Mouse (Mus musculus) gonadal fat pad, adult 2 months (tissue): ENCODE results near the gene Gys1. TPM values are rescaled to one million over a fixed set of nuclear protein-coding genes. Genes with fewer than 3 reads are reported as not detected.
"Not testable (repeated sequence)": the region's sequence is repeated elsewhere in the genome, so short reads cannot be mapped to it uniquely, and the experiment has no call there.

Source experiments
- DNase-seq: peaks from one replicate; pipeline ENCODE4 v3.0.0-alpha.2; 2012; ENCODE audit warnings: low read depth
- polyA plus RNA-seq: library from polyadenylated mRNA; depleted of rRNA; stranded (reverse); fragments of >200 nt; gene quantifications from 2 replicates; pipeline ENCODE4 v1.2.3, GENCODE M21; 2012; rRNA removed

Gys1 gene
- 75.3 and 76.4 TPM in 2 replicates for polyA plus RNA-seq

DNA sequence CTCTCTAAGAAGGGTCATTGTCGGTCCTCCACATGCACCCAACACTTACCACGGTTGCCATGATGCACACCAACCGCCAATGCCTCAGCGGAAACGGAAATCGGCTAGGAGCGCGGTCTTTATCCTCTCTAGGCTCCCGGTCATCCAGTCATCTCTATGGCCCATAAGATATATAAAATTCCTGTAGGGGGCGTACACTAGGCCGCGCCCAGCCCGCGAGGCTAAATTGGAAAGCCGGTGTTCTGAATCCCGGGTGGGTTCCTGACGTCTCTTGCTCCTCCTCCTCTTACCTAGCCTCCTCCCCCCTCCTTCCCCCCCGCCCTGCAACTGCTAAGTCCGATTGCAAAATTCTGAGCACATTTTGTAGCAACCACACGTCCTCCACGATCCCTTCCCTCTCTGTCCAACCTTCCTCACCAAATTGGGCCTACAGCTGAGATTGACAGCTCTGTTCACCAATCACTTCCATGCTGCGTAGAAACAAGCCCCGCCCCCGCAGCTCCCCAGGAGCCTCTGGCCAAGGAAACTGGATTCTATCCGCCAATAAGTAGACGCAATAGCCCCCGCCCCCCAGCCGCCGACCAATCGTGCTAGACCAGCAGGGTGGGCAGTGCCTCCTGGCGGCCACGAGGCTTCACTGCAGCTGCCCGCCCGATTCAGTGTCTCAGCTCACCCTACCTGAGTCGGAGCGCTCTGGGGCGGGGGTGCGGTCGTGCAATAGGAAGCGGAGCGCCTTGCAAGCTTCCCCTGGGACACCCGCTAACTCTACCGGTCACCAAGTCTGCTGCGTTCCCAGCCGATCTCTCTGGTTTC, at the start of gene Gys1:
Gene Gys1, plus strand, starts transcription at position 642 of the 813 bp plus-strand sequence.
- DNase-seq = peak; percentile 99

DNA sequence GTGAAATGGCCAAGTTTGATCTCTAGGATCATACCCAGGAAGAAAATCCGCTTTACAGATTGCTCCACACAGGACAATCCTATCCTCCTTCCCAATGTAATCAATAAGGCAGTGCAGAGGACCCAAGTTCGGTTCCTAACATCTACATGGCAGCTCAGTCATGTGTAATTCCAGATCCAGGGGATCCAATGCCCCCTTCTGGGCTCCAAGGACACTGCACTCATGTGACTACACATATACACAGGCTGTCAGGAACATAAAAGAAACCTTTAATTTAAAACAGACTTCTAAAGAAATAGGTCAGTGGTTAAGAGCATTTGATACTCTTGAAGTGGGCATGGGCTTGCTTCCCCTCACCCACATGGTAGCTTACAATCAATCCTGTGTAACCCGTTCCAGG, 48.6 kb upstream of the Gys1 start:
- no peak for DNase-seq

DNA sequence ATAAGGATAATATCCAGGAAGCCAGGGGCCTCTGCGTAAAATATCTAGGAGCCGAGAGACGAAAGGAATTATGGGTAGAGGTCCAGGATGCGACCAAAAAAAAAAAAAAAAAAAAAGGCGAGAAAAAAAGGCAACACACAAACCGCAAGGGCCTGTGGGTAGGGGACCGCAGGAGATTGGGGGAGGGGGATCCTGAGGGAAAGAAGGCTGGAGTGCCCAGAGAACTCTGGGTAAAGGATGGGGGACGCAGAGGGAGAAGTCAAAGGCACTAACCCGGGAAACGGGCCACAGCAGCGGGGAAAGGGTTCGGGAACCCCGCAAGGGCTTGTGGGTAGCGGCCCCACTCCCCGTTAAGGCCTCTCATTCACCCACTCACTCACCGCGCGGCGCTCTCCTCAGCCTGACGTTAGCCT, 39.5 kb upstream of the Gys1 start:
- DNase-seq = no peak

DNA sequence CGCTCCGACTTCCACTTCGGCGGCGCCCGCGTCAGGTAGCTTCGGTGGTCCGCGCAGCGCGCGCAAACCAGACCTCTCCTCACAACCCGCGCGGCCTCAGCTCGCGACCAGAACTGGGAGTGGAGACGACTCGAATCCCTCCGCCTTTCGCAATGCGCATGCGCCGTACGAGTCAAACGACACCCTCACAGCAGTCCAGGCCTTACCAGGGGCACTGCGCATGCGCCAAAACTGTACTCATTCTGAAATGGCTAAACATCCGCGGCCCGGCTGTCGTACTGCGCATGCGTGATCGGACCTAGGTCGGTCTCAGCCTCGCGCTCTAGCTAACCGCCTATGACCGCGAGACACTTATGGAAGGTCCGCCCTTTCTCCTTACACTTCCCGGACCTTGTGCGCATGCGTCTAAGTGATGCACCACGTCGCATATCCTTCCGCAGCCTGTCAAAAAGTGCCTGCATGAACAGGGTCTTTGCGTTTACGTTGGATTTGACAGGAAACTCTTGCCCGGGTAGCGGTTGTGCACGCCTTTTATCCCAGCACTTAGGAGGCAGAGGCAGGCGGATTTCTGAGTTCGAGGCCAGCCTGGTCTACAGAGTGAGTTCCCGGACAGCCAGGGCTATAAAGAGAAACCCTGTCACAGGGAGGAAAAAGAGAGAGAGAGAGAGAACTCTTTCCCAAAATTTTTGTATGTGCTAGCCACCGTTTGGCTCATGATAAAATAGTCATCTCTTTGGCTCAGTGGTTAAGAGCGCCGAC, 38.9 kb upstream of the Gys1 start, which contains the start of gene Snrnp70:
Gene Snrnp70, minus strand, starts transcription at position 165 of the 759 bp plus-strand sequence.
- DNase-seq = peak; percentile 97

DNA sequence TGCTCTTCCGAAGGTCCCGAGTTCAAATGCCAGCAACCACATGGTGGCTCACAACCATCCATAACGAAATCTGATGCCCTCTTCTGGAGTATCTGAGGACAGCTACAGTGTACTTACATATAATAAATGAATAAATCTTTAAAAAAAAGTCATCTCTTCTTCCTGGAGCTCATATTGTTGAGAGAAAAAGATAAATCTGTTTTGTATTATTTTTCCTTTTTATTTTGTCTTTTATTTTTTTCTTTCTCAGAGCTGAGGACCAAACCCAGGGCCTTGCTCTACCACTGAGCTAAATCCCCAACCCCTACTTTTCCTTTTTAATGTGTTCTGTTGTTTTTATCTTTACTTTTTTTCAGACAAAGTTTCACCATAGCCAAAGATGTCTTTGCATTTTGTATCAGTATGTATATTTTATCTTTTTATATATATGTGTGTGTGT, 38.3 kb upstream of the Gys1 start:
- not testable (repeated sequence) for DNase-seq

DNA sequence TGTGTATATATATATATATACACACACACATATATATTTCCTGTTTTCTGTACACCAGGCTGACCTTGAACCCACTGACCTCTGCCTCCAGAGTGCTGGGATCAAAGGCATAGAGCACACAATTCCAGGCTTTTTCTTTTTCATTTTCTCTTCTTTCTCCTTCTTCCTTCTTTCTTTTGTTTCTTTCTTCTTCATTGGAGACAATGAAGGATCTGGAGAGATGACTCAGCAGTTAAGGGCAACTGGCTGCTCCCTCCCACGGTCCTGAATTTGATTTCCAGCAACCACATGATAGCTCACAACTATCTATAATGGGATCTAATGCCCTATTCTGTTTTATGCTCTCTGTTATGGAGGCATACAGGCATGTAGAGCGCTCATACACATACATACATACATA, 37.9 kb upstream of the Gys1 start:
- no peak for DNase-seq

DNA sequence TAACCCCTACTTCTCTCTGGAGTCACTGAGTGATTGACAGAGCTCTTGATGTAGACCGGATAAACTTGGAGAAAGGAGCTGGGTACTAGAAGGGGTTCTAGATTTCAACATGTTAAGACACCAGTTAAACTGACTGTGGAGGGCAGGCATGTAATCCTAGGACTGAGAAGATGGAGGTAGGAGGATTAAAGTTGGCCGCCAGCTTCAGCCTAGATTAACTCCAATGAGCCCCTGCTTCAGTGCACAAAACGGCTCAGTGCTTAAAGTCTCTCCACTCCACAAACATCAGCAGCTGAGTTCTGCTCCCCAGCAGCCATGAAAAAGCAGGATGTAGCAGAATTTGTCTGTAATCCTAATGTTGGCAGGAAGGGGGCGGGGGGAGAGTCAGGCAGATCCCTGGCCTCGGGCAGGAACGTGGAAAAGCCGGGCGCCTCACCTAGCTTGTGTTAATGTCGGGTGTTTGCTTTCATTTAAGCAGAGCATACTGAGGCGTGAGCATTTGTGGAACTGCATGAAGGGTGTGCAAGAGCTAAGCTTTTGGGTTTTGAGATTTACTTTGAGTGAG, 33.0 kb upstream of the Gys1 start:
- no peak for DNase-seq

DNA sequence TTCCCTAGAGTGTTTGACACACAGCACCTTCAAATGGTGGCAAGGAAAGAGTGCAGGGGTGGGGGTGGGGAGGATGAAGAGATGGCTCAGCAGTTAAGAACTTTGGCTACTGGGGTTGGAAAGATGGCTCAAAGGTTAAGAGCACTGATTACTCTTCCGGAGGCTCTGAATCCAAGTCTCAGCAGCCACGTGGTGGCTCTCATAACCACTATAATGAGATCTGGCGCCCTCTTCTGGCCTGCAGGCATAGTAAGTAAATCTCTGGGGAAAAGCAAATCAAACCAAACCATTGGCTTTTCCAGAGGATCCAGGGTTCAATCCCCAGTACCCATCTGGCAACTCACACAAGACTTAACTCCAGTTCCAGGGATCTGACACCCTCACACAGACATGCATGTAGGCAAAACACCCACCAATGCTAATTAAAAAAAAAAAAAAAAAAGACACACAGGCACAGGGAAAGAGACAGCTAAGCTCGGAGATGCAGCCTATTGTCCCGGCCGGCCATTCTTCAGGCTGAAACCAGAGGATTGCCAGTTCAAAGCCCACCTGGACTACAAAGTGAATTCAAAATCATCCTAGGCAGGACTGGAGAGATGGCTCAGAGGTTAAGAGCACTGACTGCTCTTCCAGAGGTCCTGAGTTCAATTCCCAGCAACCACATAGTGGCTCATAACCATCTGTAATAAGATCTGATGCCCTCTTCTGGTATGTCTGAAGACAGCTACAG, 30.9 kb upstream of the Gys1 start:
- DNase-seq = no peak

DNA sequence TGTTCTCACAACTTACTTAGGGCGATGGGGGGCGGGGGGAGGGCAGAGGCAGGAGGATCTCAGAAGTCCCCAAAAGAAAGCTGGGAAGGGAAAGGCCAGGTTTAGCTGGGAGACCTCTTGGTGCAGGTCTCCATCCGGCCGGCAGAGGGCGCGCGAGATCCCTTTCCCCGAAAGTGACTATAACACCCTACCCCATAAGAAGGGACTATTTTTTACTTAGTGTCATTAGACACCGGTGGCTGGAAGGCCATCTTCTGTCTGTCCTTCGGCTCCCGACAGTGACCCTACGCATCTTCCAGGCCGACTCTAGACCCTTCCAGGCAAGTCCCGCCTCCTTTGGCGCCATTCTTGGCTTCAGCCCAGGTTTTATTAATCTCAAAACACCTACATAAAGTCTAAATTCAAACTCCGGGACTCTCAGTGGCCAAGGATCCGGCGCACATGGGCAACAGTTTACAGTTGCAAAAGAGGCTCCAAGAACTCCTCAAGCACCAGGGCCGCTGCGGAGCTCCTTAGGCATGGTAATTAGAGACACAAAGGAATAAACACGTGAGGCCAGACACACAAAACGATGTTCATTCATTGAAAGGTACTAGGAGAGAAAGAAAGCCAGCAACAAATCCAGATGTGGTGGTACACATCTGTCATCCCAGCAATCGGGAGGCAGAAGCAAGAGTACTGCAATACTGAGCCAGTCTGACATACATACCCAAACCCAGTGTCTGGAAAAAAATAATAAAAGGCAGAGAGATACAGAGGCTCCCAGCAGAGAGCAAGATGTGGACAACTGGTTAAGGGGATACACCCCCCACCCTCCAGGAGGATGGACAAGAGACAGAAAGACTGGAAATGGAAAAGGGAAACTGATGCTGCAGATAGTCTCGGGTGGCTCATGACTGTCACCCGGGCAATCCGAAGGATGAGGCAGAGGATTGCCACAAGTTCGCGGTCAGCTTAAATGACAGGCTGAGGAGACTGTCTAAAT, 29.3 kb upstream of the Gys1 start, which contains the start of gene Kcna7:
Gene Kcna7, plus strand, starts transcription at position 563 of the 985 bp plus-strand sequence.
- DNase-seq = no peak

DNA sequence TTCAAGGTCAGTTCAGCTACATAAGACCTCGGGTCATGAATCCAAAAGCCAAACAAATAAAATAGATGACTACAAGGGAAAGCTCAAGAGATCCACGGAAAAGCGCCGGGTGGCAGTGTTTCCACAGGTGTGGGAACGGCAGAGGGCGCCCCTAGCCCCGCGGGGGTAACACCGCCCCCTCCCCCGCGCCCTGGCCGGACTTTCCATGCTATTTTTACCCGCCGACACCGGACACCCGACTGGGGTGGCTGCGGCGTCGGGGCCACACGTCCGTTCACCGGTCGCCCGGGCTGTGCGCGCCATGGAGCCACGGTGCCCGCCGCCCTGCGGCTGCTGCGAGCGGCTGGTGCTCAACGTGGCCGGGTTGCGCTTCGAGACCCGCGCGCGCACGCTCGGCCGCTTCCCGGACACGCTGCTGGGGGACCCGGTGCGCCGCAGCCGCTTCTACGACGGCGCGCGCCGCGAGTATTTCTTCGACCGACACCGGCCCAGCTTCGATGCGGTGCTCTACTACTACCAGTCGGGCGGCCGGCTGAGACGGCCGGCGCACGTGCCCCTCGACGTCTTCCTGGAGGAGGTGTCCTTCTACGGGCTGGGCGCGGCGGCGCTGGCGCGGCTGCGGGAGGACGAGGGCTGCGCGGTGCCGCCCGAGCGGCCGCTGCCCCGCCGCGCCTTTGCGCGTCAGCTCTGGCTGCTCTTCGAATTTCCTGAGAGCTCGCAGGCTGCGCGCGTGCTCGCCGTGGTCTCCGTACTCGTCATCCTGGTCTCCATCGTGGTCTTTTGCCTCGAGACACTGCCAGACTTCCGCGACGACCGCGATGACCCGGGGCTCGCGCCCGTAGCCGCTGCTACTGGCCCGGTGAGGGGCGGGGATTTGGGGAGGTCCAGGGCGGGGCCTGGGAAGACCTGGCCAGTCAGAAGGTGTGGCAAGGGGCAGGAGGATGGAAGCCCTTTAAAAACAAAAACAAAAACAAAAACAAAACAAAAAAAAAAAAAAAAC, 28.2 kb upstream of the Gys1 start:
- no peak for DNase-seq

DNA sequence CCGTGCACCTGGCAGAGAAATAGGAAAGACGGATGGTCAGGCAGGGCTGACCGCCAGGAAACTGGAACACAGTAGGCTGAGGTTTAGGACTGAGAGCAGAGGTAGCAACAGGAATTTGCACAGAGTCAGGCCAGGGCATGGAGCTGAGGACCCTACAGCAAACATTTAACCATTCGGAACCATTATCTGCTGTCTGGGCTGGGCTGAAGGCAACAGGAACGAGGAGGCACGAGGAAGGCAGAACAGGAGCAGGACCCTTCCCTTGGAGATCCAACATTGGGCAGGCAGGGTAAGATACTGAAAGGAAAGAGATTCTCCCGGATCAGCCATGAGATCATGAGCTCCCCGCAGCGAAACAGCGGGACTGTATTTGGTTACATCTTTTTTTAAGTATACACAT, 26.8 kb upstream of the Gys1 start:
- no peak for DNase-seq

DNA sequence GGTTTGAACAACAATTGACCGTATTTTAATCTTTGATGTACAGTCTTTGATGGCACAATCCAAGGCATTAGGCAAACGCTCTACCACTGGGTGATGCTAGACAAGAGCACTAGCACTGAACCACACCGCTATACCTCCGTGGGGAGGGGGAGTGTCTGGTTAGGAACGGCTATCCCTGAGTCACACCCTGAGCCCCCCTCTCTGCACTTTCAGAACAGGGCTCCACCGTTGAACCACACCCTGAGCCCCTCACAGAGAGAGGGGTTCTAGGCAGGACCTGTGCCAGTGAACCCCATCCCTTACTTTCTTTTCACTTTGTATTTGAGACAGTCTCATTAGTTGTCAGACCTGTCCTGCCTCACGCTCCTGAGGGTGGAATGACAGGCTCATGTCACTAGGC, 26.3 kb upstream of the Gys1 start:
- DNase-seq = no peak

DNA sequence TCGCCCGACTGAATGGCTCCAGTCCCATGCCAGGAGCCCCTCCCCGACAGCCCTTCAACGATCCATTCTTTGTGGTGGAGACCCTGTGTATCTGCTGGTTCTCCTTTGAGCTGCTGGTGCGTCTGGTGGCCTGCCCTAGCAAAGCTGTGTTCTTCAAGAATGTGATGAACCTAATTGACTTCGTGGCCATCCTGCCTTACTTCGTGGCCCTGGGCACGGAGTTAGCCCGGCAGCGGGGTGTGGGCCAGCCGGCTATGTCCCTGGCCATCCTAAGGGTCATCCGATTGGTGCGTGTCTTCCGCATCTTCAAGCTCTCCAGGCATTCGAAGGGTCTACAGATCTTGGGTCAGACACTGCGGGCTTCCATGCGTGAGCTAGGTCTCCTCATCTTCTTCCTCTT, 25.7 kb upstream of the Gys1 start:
- no peak for DNase-seq

DNA sequence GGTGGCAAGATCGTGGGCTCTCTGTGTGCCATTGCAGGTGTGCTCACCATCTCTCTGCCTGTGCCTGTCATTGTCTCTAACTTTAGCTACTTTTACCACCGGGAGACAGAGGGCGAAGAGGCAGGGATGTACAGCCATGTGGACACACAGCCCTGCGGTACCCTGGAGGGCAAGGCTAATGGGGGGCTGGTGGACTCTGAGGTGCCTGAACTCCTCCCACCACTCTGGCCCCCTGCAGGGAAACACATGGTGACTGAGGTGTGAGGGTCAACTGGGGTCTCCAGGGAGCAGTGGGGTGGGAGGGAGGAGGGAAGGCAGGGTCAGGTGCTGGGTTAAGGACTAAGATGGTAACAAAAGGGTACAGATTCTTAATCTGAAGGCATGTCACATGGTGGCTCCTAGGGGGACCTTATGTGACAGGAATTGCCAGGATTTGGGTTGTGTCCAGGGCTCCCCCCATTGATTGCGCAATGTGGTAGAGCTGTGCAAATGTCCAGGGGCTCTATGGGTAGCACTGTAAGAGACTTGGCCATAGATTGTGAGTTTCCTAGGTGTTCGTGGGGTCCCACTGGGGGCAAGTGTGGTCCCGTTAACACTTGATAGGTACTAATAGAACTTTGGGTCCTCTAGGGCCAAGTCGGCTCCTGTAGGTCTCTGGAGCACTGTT, 25.0 kb upstream of the Gys1 start:
- DNase-seq = no peak

DNA sequence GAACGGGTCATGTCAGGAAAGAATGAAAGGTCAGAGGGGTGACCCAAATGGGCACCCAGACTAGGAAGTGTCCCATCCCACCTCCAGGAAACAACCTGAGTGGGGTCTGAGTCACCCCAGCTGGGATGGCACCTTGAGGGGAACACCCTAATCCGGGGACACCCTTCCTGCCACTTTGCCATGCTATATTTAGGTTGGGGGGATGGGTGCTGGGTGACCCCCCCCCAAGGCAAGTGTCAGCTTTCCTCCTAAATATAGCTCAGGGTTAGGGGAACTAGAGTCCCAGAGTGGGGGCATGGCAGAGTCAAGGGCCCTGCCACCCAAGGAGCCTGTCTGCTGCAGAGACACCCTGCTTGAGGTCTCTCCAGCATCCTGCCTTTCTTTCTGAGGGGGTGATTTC, 22.2 kb upstream of the Gys1 start:
- DNase-seq = no peak

DNA sequence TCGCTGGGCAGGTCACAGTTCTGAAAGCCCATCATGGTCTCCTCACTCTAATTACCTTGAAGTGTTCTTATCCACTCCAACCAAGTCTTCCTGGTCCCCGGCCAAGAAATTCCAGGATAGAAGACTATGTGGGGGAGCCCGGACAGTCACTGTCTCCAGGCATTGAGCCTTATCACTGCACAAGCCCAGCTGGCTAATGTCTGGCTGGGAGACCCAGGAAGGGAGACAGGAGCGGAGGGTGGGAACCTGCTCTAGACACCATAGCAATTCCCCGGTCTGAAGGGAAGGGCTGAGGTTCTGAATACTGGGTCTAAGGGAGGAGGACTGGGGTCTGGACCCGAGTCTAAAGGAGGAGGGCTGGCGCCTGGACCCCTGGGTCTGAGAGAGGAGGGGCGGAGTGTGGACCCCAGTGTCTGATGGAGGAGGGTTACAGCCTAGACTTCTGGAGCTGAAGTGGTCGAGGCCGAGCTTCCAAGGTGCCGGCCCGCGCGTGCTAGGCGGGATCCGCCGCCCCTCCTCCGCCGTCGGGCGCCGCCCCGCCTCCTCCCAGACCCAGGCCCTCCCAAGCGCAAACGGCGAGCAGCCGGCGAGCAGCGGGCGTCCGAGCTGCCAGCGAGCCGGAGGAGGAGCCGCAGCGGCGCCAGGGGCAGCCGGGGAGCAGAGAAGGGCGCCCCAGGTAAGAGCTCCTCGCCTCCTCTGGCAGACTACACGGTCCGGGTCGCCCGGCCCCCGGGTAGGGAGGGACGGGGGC, 21.4 kb upstream of the Gys1 start, which contains the start of gene Ntf5:
Gene Ntf5, plus strand, starts transcription at position 583 of the 751 bp plus-strand sequence.
- DNase-seq = no peak

DNA sequence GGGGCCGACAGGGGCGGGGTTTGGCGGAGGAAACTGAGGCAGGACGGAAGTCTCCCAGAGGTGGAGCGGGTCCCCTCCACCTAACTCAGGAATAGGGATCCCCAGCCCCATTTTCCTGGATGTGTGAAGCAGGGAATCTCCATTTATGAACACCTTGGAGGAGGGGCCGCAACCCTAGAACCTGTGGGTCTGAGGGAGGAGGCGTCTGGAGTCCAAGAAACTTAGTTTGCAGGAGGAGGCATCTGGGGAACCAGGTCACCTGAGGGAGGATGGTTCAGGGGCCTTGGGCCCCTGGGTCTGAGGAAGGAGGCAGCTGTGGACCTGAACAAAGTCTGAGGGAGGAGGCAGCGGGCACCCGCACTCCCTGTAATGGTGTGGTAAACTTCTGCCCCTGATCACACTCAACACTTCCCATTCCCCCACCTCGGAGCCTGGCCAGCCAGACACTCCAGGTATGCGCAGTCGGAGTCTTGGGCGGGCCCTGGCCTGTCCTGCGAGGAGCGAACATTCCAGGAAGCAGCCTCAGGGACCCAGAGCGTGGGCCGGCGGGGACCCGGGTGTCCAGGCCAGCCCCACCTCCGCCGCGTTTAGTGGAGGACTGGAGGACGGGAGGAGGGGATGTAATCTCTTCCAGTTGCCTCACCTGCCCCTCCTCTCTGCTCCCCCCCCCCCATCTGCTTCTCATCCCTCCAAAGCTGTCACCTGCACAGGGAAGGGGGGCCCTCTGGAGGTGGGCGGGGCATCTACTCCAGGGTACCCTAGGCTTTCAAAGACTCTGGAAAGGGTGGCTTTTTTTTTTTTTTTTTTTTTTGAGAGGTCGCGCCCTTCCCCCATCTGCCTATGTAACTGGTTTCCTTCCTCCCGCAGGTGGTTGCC, 20.5 kb upstream of the Gys1 start:
- no peak for DNase-seq
